Mouse (Mus musculus) heart, embryonic 16.5 days (tissue): ENCODE measurements at regions not wholly inside any gene's neighbourhood (a gene's known extent, or its start where the extent isn't known, plus 50 kb on each side); places are given as distances from the start of the nearest gene placed in this dataset.

ENCODE experiments used
- ATAC-seq: fragments of 200-750 bp; cut with Nextera tagmentation; replicated peaks from 2 replicates; pipeline ENCODE4 v1.8.0; 2017; ENCODE audit warnings: moderate number of reproducible peaks; ENCODE audit not compliant: insufficient read depth, low FRiP score; ENCODE audit errors: extremely low read depth
- H3K27ac ChIP-seq: fragments of 300-500 bp; sonication (generic); 2 replicates; pipeline ENCODE4 v1.5.1; 2014; ENCODE audit warnings: mild to moderate bottlenecking, low read length, control low read depth, moderate library complexity
- H3K27me3 ChIP-seq: fragments of 300-500 bp; sonication (generic); 2 replicates; pipeline ENCODE4 v1.6.1; 2014; ENCODE audit warnings: low read length, mixed read lengths; ENCODE audit not compliant: control insufficient read depth, insufficient read depth
- H3K36me3 ChIP-seq: fragments of 300-500 bp; sonication (generic); 2 replicates; pipeline ENCODE4 v1.6.1; 2014; ENCODE audit not compliant: control insufficient read depth, insufficient read depth
- H3K4me1 ChIP-seq: fragments of 300-500 bp; sonication (generic); 2 replicates; pipeline ENCODE4 v1.6.1; 2014; ENCODE audit warnings: low read length, mixed read lengths; ENCODE audit not compliant: control insufficient read depth, insufficient read depth
- H3K4me2 ChIP-seq: fragments of 300-500 bp; sonication (generic); 2 replicates; pipeline ENCODE4 v1.6.1; 2014; ENCODE audit warnings: low read depth, mild to moderate bottlenecking, control low read depth, low read length
- H3K4me3 ChIP-seq: fragments of 300-500 bp; sonication (generic); 2 replicates; pipeline ENCODE4 v1.5.1; 2014; ENCODE audit warnings: mild to moderate bottlenecking, control low read depth, low read length
- H3K9ac ChIP-seq: fragments of 300-500 bp; sonication (generic); 2 replicates; pipeline ENCODE4 v1.6.1; 2014; ENCODE audit warnings: low read length, control low read depth
- H3K9me3 ChIP-seq: fragments of 300-500 bp; sonication (generic); replicated peaks from 2 replicates; pipeline ENCODE4 v1.6.1; 2016; ENCODE audit warnings: low read length; ENCODE audit not compliant: control insufficient read depth
- WGBS: fragments of 180-500 bp; shearing (Covaris S2); extraction: QIAGEN DNeasy Blood & Tissue Kit; methylation state at CpG from one replicate; pipeline ENCODE4 v1.1.7; 2014; 5-methylcytosine and 5-hydroxymethylcytosine counted together

DNA sequence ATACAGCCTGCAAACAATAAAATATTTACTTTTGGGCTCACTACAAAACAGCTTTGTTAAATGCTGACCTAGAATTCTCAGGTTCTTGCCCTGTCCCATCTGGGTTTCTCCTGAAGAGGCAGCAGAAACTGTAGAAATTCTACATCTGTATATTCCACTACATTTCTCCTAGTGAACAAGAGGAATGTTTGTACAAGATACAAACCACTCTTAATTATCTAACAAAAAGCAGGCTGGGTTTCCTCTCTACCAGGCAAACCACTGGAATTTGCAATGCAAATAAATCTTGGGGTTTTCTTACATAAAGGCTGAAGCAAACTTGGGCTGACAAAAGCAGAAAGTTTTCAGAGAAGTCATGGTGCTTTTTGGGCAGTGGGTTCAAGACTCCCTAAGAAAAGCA, 67.7 kb upstream of the Magi3 start:
- no peak for ATAC-seq
- Histone ChIP-seq H3K36me3 (no peaks in the 10 kb centered on the region), H3K9me3 (no peaks in the 10 kb centered on the region), H3K27ac (no peak overlapping the region), H3K4me2 (no peak overlapping the region), H3K4me3 (no peak overlapping the region), H3K4me1 (peaks cover 8% of the 10 kb centered on the region), H3K27me3 (no peaks in the 10 kb centered on the region), H3K9ac (no peak overlapping the region)

DNA sequence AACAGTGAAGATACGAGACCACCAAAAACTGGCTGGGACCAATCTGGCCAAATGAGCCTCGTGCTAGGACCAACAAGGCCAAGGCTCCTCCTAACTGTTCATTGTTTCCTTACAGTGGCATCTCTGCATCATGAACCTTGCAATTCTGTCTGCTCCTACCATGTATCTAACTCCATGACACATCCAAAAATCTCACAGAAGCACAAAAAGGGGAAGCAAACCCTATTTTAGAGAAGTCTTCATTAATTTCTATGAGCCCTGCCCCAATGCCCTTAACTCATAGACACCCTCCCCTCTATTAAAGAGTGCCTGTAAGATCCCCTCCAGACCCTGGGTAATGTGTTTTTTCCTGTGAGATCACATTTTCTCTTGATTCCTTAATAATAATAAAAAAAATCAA, 64.8 kb upstream of the Magi3 start:
- Histone ChIP-seq H3K9me3 (no peaks in the 10 kb centered on the region), H3K36me3 (no peaks in the 10 kb centered on the region), H3K4me2 (no peak overlapping the region), H3K27ac (no peak overlapping the region), H3K9ac (no peak overlapping the region), H3K4me3 (no peak overlapping the region), H3K27me3 (no peaks in the 10 kb centered on the region), H3K4me1 (peaks cover 8% of the 10 kb centered on the region)
- 90% methylated on average over 2 of the region's 2 CpGs for WGBS
- no peak for ATAC-seq

- Histone ChIP-seq H3K4me3 (no peak overlapping the region), H3K4me2 (no peak overlapping the region), H3K9me3 (no peaks in the 10 kb centered on the region), H3K27ac (no peak overlapping the region), H3K36me3 (no peaks in the 10 kb centered on the region), H3K9ac (no peak overlapping the region), H3K4me1 (peaks cover 8% of the 10 kb centered on the region), H3K27me3 (no peaks in the 10 kb centered on the region)
- ATAC-seq: no peak
- 39% methylated on average over 5 of the region's 5 CpGs for WGBS
Measured at GRCm38 (mm10) chr3:104283855-104284254, 63.7 kb upstream of the Magi3 start.

DNA sequence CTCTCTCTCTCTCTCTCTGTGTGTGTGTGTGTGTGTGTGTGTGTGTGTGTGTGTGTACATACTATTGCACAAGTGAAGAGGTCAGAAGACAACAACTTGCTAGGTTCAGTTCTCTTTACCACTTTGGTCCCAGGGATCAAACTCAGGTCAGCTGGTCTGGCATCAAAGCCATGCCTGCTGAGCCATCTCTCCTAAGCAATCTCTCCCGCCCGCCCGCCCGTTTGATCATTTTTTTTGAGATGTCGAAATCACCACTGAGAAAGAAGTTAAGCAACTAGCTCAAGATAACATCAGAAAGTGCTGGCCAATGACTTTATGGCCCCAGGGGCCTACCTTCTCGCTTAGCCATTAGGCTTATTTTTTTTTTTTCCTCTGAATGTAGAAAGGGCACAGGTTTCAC, 59.3 kb upstream of the Magi3 start:
- no peak overlapping the region for H3K27ac ChIP-seq
- H3K4me3 ChIP-seq: no peak overlapping the region
- H3K4me2 ChIP-seq: no peak overlapping the region
- no peaks in the 10 kb centered on the region for H3K36me3 ChIP-seq
- no peaks in the 10 kb centered on the region for H3K27me3 ChIP-seq
- WGBS: 65% methylated on average over 6 of the region's 6 CpGs
- H3K9ac ChIP-seq: no peak overlapping the region
- no peak for ATAC-seq
- H3K9me3 ChIP-seq: no peaks in the 10 kb centered on the region
- peaks cover 7% of the 10 kb centered on the region for H3K4me1 ChIP-seq

- 43% methylated on average over 1 of the region's 1 CpGs for WGBS
Measured at GRCm38 (mm10) chr3:104274718-104275302, 54.6 kb upstream of the Magi3 start.

DNA sequence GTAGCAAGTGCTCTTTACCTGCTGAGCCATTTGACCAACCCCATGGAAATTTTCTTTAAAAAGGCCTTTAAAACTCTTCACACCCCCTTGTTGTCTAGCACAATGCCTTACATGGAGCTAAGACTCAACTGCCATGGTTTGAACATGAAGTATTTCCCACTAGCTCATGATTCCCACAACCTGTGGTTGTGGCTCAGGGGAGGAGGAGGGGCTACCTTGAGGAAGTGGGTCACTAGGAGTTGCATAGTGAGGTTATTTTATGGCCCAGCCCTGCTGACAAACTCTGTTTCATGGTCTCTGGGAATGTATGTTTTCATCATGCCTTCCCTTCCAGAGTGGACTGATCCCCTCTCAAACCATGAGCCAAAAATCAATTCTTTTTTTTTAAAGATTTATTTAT, 53.9 kb upstream of the Magi3 start:
- ATAC-seq: no peak
- Histone ChIP-seq H3K36me3 (no peaks in the 10 kb centered on the region), H3K9me3 (no peaks in the 10 kb centered on the region), H3K4me3 (no peak overlapping the region), H3K4me2 (no peak overlapping the region), H3K4me1 (no peaks in the 10 kb centered on the region), H3K27me3 (no peaks in the 10 kb centered on the region), H3K27ac (no peak overlapping the region), H3K9ac (no peak overlapping the region)

More at GRCm38 (mm10) chr3:104274718-104275302, 54.6 kb upstream of the Magi3 start:
- Histone ChIP-seq H3K4me2 (no peak overlapping the region), H3K36me3 (no peaks in the 10 kb centered on the region), H3K4me3 (no peak overlapping the region), H3K4me1 (no peaks in the 10 kb centered on the region), H3K27ac (no peak overlapping the region), H3K9me3 (no peaks in the 10 kb centered on the region), H3K9ac (no peak overlapping the region), H3K27me3 (no peaks in the 10 kb centered on the region)
- ATAC-seq: no peak
